Mouse (Mus musculus) erythroblast, embryonic 14.5 days (primary cell): ENCODE measurements around the gene Plpp2.

ENCODE experiments used
- GATA1 ChIP-seq: IDR thresholded peaks from 2 replicates; pipeline ENCODE4 v1.6.1; 2012; ENCODE audit warnings: low read length, inconsistent platforms, mixed read lengths
- TAL1 ChIP-seq: IDR thresholded peaks from 3 replicates; pipeline ENCODE4 v1.6.1; 2012; ENCODE audit warnings: low read length, inconsistent platforms, mixed read lengths

DNA sequence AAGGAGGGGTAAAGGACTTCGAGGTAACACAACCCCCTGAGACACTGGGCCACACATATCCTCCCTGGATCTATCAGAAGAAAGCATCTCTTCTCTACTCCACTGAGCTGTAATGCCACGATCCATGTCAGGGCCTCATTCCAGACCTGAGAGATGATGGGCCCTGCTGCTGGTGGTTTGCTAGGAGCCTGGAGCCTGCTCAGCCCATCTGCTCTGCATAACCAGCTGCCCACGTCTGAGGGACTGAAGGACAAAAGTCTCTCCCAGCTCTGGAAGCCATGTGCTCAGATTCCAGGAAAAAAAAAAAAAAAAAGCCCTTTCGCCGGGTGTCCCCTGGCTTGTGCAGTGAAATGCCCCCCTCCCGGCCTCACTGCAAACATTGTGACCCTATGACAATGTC is 42.2 kb upstream of the Plpp2 start:
- no peak for TF ChIP-seq GATA1
- no peak for TF ChIP-seq TAL1
